Mouse (Mus musculus): Measurements from ENCODE around the gene Gm45716. TPM values are rescaled to one million over a fixed set of nuclear protein-coding genes. Genes with fewer than 3 reads are reported as not detected.
A peak's percentile ranks its signal among the peaks of the same experiment; 100 is the strongest.

Gene Gm45716
- polyA plus RNA-seq, 1 experiment from 2014 or later: 22.0 TPM

DNA sequence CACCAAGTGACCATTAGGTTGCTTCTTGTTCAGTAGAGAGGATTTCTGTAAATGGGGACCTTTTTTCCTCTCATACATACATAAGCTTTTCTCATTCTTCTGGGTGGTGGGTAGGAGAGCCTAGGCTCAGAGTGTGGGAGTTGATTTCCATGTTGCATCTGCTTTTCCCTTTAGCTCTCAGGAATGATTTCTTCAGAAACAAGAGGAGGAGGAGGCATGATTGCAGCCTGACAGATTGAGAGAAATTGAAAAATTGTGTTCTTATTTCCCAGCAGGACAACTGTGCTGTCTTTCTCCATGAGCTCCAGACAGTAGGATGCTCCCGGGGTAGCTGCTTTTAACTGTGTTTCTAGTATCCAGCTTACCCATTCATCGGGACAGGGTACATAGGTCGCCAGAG, 67.1 kb downstream of the Gm45716 start:
- H3K36me3 ChIP-seq: no peaks in the 10 kb centered on the region
- no peak overlapping the region for H3K4me3 ChIP-seq
- no peak for ATAC-seq (ENCODE audit: low FRiP score, low read depth)
- H3K27me3 ChIP-seq: no peaks in the 10 kb centered on the region
- H3K9me3 ChIP-seq: no peaks in the 10 kb centered on the region
- H3K4me1 ChIP-seq (replicated peaks): peaks cover 33% of the 10 kb centered on the region
- H3K4me2 ChIP-seq: no peak overlapping the region
- no peak overlapping the region for H3K27ac ChIP-seq (replicated peaks)
- WGBS: 90% methylated on average over 3 of the region's 3 CpGs
- no peak overlapping the region for H3K9ac ChIP-seq

DNA sequence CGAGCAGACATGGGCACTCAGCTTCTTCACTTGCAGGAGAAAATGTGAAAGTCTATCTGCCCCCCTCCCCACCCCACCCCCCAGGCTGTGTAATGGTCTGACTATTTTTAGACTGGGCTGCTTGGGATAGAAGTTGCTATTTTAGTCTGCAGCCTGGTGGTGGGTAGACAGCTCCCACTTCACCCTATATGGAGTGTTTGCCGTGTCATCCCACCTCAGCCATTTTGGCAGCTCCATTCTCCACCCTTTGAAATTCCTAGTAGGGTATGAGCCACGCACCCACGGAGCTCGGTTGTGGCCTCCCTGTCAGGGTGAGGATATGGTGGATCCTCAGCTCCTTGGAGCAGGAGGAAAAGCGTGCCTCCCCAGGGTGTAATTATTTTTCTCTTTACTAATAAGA, 68.2 kb downstream of the Gm45716 start:
- Histone ChIP-seq H3K36me3 (peaks cover 11% of the 10 kb centered on the region), H3K27ac (replicated peaks) (no peak overlapping the region), H3K4me2 (no peak overlapping the region), H3K27me3 (no peaks in the 10 kb centered on the region), H3K4me3 (no peak overlapping the region), H3K9ac (no peak overlapping the region), H3K4me1 (replicated peaks) (peaks cover 27% of the 10 kb centered on the region), H3K9me3 (no peaks in the 10 kb centered on the region)
- 79% methylated on average over 6 of the region's 6 CpGs for WGBS
- ATAC-seq (ENCODE audit: low FRiP score, low read depth): no peak

DNA sequence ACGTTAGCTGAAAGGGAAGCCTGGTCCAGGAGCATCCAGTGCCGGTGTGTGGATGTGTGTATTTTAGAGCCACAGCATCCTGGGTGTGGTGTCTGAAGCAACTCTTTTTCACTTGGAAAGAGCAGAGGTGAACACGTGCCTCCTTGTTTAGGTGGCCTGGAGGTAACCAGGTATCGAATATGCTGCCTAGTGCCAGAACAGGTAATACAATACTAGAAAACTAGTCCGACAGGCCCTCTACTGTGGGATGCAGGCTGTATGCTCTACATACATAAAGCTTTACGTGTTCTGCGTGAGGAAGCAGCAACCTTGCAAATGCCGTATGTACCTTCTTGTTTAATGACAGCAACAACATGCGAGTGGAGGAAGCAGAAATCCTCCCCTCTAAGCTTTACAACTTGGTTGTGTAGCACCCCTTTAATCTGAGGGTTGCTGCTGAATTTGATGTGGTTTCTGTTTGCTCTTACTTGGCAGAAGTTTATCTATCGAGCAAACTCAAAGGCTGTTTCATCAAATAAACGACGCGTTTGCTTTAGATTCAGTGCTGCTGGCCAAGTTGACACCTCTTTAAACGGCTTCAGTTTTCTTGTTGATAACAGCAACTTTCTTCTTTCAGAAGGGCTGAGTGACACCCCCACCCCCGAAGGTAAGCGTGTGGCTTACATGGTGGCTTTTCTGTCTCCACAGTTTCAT, 69.5 kb downstream of the Gm45716 start:
- Histone ChIP-seq H3K4me1 (replicated peaks) (peaks cover 14% of the 10 kb centered on the region), H3K36me3 (peaks cover 22% of the 10 kb centered on the region), H3K4me3 (no peak overlapping the region), H3K27ac (replicated peaks) (no peak overlapping the region), H3K9ac (no peak overlapping the region), H3K27me3 (no peaks in the 10 kb centered on the region), H3K4me2 (no peak overlapping the region), H3K9me3 (no peaks in the 10 kb centered on the region)
- 93% methylated on average over 16 of the region's 16 CpGs for WGBS
- ATAC-seq (ENCODE audit: low FRiP score, low read depth): no peak

DNA sequence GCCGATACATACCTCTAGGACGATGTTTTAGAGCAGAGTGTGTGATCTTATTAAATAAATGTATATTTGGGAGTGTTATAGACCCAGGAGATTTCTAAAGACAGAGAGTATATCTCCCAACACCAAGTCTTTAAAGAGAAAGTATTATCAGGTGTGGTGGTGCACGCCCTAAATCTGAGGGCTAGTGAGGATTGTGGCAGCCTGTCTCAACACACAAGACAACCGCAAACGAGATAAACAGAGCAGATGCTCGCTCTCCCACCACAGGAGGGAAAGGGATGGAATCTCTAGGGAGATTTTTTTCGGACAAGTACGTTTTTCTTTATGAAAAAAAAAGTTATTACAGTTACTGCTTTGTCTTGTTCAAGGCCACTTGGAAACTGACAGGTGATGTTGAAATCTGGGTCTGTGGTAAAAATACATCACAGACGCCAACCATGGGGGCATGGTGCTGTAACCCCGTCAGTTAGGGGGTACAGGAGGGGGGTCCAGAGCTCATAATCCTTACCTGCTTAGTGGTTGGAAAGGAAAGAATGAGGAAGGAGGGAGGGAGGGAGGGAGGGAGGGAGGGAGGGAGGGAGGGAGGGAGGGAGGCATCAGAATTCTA, 70.9 kb downstream of the Gm45716 start:
- no peak overlapping the region for H3K27ac ChIP-seq (replicated peaks)
- no peak overlapping the region for H3K4me2 ChIP-seq
- H3K9ac ChIP-seq: no peak overlapping the region
- H3K36me3 ChIP-seq: peaks cover 36% of the 10 kb centered on the region
- H3K9me3 ChIP-seq: no peaks in the 10 kb centered on the region
- H3K4me3 ChIP-seq: no peak overlapping the region
- 80% methylated on average over 10 of the region's 10 CpGs for WGBS
- no peak for ATAC-seq (ENCODE audit: low FRiP score, low read depth)
- 0 out of 2 replicates have a peak, but pooled peaks cover 4% of the 10 kb centered on the region for H3K4me1 ChIP-seq (replicated peaks)
- no peaks in the 10 kb centered on the region for H3K27me3 ChIP-seq

DNA sequence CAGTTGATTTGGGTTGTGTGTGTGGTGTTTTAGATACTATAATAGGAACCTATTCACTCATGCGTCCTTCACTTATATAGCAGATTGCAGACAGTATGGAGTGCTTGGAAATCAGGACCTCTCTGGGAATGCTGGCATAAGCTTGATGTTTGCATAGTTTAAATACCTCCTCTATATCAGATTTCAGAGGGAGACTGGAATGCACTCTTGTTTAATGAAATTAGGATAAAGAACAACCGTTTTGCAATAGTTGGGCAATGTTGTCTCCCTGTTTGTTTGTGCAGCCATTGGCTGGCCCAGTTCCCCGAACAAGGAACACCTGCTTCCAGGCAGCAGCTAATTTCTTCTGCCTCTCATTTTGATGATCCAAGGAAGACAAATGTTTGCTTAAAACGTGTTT, 71.6 kb downstream of the Gm45716 start:
- no peaks in the 10 kb centered on the region for H3K9me3 ChIP-seq
- H3K36me3 ChIP-seq: peaks cover 40% of the 10 kb centered on the region
- no peak overlapping the region for H3K4me2 ChIP-seq
- no peak overlapping the region for H3K27ac ChIP-seq (replicated peaks)
- H3K4me3 ChIP-seq: no peak overlapping the region
- H3K4me1 ChIP-seq (replicated peaks): 0 out of 2 replicates have a peak, but pooled peaks cover 4% of the 10 kb centered on the region
- H3K9ac ChIP-seq: no peak overlapping the region
- WGBS: 70% methylated on average over 4 of the region's 4 CpGs
- no peaks in the 10 kb centered on the region for H3K27me3 ChIP-seq
- ATAC-seq (ENCODE audit: low FRiP score, low read depth): no peak

DNA sequence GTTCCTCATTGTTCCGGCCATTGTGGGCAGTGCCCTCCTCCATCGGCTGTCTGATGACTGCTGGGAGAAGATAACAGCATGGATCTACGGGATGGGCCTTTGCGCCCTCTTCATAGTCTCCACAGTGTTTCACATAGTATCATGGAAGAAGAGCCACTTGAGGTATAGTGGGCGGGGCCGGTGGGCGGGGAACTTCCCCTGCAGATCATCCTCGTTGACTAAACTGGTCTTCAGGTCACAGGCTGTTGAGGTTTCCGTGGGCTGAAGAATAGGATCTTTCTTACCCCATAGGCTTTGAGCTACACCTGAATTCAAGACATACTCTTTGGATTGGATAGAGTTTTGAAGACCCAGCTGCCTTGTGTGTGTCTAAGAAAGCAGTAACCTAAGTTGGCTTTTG, 72.3 kb downstream of the Gm45716 start:
- H3K27ac ChIP-seq (replicated peaks): no peak overlapping the region
- no peak for ATAC-seq (ENCODE audit: low FRiP score, low read depth)
- no peak overlapping the region for H3K9ac ChIP-seq
- H3K4me3 ChIP-seq: no peak overlapping the region
- H3K27me3 ChIP-seq: no peaks in the 10 kb centered on the region
- H3K4me1 ChIP-seq (replicated peaks): 0 out of 2 replicates have a peak, but pooled peaks cover 4% of the 10 kb centered on the region
- H3K9me3 ChIP-seq: no peaks in the 10 kb centered on the region
- 87% methylated on average over 9 of the region's 9 CpGs for WGBS
- H3K36me3 ChIP-seq: peaks cover 44% of the 10 kb centered on the region
- H3K4me2 ChIP-seq: no peak overlapping the region

DNA sequence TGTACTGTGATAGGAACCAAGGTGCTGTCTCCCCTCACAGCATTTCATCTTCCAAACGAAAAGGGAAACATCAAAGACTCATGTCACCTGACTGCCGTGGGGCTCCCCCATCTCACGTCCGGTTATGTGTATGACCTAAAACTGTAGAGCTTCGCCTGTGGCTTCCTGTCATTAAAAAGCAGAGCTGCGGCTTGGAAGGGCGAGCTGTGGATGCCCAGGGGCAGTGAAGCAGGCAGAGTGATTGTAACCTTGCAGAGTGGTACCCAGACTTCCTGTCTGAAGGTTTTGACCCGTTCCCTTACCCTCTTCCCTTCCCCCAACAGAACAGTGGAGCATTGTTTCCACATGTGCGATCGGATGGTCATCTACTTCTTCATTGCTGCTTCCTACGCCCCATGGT, 76.7 kb downstream of the Gm45716 start:
- Histone ChIP-seq H3K36me3 (peaks cover 57% of the 10 kb centered on the region), H3K9me3 (no peaks in the 10 kb centered on the region), H3K27me3 (no peaks in the 10 kb centered on the region), H3K27ac (replicated peaks) (no peak overlapping the region), H3K4me2 (no peak overlapping the region), H3K9ac (no peak overlapping the region), H3K4me1 (replicated peaks) (peaks cover 5% of the 10 kb centered on the region), H3K4me3 (no peak overlapping the region)
- WGBS: 90% methylated on average over 11 of the region's 11 CpGs
- ATAC-seq (ENCODE audit: low FRiP score, low read depth): no peak

DNA sequence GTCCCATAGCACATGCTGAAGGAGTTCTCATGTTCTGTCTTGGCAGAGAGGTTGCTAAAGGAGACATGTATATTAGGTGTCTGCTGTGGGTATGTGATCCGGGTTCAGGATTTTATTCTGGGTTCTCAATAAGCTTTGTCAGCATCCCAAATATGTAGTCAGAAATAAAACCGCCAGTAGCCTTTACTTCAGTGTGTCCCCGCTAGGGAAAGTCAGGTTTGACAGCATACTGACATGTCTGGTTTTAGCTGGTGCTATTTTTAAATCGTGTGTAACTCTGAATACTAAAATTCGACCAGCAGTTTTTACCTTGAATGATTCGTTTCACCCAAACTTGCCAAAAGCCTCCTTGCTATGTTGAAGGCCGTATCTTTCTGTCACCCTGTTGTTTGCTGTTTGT, 78.1 kb downstream of the Gm45716 start:
- no peaks in the 10 kb centered on the region for H3K27me3 ChIP-seq
- H3K36me3 ChIP-seq: peaks cover 48% of the 10 kb centered on the region
- 94% methylated on average over 7 of the region's 7 CpGs for WGBS
- H3K9me3 ChIP-seq: no peaks in the 10 kb centered on the region
- H3K9ac ChIP-seq: no peak overlapping the region
- no peak overlapping the region for H3K4me3 ChIP-seq
- ATAC-seq (ENCODE audit: low FRiP score, low read depth): no peak
- no peak overlapping the region for H3K4me2 ChIP-seq
- peaks cover 13% of the 10 kb centered on the region for H3K4me1 ChIP-seq (replicated peaks)
- H3K27ac ChIP-seq (replicated peaks): no peak overlapping the region

DNA sequence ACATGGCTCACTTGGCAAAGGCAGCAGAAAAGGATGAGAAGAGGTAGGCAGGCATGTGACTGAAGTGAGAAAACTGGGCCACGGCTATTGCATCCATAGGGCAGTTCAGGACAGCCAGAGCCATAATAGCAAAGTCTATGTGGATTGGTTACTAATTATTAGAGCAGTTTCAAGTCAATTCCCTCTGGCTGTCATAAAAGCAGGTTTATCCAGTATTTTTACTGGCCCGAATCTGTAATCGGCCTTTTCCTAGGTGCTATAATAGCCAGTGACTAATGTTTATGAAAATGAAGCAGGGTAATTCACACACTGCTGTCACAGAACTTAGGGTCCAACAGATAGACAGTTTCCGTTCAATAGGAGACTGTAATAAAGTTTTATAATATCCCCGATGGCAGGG, 81.5 kb downstream of the Gm45716 start:
- H3K27ac ChIP-seq (replicated peaks): no peak overlapping the region
- H3K4me1 ChIP-seq (replicated peaks): peaks cover 13% of the 10 kb centered on the region
- H3K4me2 ChIP-seq: no peak overlapping the region
- no peaks in the 10 kb centered on the region for H3K9me3 ChIP-seq
- peaks cover 31% of the 10 kb centered on the region for H3K36me3 ChIP-seq
- H3K27me3 ChIP-seq: no peaks in the 10 kb centered on the region
- H3K9ac ChIP-seq: no peak overlapping the region
- 64% methylated on average over 5 of the region's 5 CpGs for WGBS
- no peak for ATAC-seq (ENCODE audit: low FRiP score, low read depth)
- H3K4me3 ChIP-seq: no peak overlapping the region

DNA sequence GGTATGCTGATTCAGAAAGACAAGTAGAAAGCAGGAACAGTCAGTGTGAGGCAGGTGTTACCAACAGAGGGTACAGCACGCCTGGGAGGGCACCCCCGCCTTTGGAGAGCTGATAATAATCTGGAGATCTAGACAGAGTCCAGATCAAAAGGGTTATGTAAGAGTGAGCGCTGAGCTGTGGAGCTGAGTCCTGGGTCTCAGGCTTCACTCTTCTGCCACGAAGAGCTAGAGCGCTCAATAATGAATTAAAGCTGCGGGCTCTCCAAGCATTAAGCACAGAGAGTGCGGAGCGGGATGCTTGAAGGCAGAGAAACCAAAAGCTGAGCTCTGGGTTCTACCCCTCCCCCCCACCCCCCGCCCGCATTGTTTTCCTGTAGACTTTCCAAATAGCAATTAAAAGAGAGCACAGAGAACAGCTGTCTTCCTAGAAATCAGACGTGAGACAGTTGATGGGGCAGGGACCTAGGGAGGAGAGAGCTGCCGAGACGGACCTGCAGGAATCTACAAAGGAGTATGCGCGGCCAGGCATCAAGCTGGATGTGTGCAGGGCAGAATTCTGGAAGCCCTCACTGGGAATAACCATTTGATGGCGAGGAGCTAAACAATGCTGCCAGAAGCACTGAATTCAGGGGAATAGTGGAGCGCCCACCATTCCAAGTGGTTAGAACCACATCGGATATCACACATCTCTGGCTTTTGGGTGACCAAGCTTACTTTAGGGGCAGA, 82.1 kb downstream of the Gm45716 start:
- H3K4me1 ChIP-seq (replicated peaks): peaks cover 13% of the 10 kb centered on the region
- H3K4me2 ChIP-seq: peak overlapping the region; percentile 15; the same call in 1 of the 2 replicates
- no peak overlapping the region for H3K27ac ChIP-seq (replicated peaks)
- H3K9me3 ChIP-seq: no peaks in the 10 kb centered on the region
- H3K4me3 ChIP-seq: no peak overlapping the region
- no peak for ATAC-seq (ENCODE audit: low FRiP score, low read depth)
- 40% methylated on average over 18 of the region's 18 CpGs for WGBS
- H3K27me3 ChIP-seq: no peaks in the 10 kb centered on the region
- H3K9ac ChIP-seq: no peak overlapping the region
- H3K36me3 ChIP-seq: peaks cover 25% of the 10 kb centered on the region

DNA sequence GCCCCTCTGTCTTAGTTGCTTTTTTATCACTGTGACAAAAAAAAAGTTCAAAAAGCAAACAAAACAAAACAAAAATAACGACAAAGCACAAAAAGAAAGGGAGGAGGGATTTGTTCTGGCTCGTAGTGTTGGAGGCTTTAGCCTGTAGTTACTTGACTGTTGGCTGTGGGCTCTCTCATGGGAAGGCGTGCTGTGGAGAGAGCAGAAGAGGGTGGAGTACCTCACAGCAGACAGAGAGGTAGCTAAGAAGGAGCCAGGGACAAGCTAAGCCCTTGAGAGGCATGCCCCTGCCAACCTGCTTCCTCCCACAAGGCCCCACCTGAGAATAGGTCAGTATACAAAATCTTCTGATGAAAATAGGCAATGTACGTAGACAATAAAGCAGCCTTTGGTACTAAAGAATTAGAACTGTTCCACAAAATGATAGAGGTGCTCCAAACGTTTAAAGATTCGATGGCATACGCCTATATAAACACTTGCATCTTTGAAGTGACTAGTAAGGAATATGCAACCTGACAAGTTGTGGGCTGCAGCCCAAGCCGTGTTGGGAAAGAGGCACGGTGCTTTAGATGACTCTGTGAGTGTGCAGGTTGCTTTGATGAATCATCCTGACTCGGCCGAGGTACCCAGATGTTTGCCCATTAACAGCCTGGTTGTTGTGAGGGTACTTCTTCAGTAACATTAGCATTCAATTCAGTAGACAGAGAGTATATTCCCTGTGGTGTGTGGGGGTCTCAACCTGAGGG, 82.8 kb downstream of the Gm45716 start:
- Histone ChIP-seq H3K4me3 (no peak overlapping the region), H3K4me1 (replicated peaks) (peaks cover 13% of the 10 kb centered on the region), H3K27me3 (no peaks in the 10 kb centered on the region), H3K9me3 (no peaks in the 10 kb centered on the region), H3K27ac (replicated peaks) (no peak overlapping the region), H3K36me3 (peaks cover 25% of the 10 kb centered on the region), H3K9ac (no peak overlapping the region), H3K4me2 (no peak overlapping the region)
- no peak for ATAC-seq (ENCODE audit: low FRiP score, low read depth)
- 83% methylated on average over 11 of the region's 11 CpGs for WGBS

DNA sequence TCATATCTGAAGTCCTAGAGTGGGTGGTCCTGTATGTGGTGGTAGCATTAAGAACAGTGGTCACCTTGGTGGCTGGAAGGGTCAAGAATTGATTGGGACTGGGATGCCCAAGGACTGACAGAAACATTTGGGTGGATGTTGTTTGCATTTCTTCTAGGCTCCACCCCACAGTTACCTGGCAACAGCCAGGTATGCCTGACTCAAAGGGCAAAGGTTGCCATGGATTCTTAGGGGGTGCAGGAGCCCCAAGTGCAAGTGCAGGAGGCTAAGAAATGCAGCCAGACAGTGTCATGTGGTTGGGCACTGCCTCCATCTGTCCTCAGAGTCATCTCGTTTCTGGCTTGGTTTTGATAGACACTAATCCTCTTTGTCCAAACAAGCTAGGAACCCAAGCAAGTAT, 86.7 kb downstream of the Gm45716 start:
- no peak overlapping the region for H3K4me2 ChIP-seq
- no peak overlapping the region for H3K9ac ChIP-seq
- H3K4me3 ChIP-seq: no peak overlapping the region
- WGBS: 61% methylated on average over 1 of the region's 1 CpGs
- H3K36me3 ChIP-seq: peaks cover 22% of the 10 kb centered on the region
- no peaks in the 10 kb centered on the region for H3K27me3 ChIP-seq
- H3K9me3 ChIP-seq: no peaks in the 10 kb centered on the region
- no peak for ATAC-seq (ENCODE audit: low FRiP score, low read depth)
- H3K27ac ChIP-seq (replicated peaks): no peak overlapping the region
- H3K4me1 ChIP-seq (replicated peaks): peaks cover 8% of the 10 kb centered on the region
